Mouse (Mus musculus) macrophage (primary cell): Measurements from ENCODE around the gene Gm47955. TPM values are rescaled to one million over a fixed set of nuclear protein-coding genes. Genes with fewer than 3 reads are reported as not detected.
"Not testable (repeated sequence)": the region's sequence is repeated elsewhere in the genome, so short reads cannot be mapped to it uniquely, and the experiment has no call there.

Source experiments
- H3K27ac ChIP-seq: fragments of 350-480 bp; formaldehyde crosslinking; 2 replicates; pipeline ENCODE4 v1.9.0; 2021
- H3K36me3 ChIP-seq: fragments of 350-480 bp; formaldehyde crosslinking; 2 replicates; pipeline ENCODE4 v1.9.0; 2021; ENCODE audit errors: inconsistent target
- H3K4me3 ChIP-seq: fragments of 350-480 bp; formaldehyde crosslinking; 2 replicates; pipeline ENCODE4 v1.9.0; 2021; ENCODE audit errors: inconsistent target
- H3K79me2 ChIP-seq: fragments of 350-480 bp; formaldehyde crosslinking; 2 replicates; pipeline ENCODE4 v1.9.0; 2021; ENCODE audit errors: inconsistent target
- WGBS: methylation state at CpG from one replicate; pipeline ENCODE4 v1.1.7; 2026; ENCODE audit warnings: inconsistent platforms; ENCODE audit not compliant: missing documents; 5-methylcytosine and 5-hydroxymethylcytosine counted together
- polyA plus RNA-seq: library from polyadenylated mRNA; stranded (reverse); fragments of 250-400 nt; gene quantifications from 3 replicates; pipeline ENCODE4 v1.2.4, GENCODE M21; 2018; ENCODE audit warnings: inconsistent platforms

Gm47955 gene
- polyA plus RNA-seq, 1 experiment from 2014 or later: not detected

DNA sequence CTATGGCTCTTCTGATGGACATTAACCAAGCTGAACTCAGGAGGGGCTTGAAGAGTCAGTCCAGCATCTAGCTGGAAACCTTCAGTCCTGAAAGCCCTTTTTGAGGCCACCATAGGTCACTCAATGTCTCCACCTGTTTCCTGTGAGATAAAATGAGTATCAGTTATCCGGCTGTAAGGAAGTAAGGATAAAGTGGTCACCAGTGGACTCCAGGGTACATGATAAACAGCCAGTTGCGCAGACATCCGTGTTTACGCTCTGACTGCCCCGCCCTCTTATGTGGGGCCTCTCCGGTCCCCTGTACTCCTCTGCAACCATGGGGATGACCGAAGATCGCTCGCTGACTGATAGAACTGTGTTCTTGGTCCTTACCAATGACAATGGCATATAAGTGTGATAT lies 14.3 kb downstream of the Gm47955 start:
- Histone ChIP-seq H3K79me2 (no peaks in the 10 kb centered on the region), H3K4me3 (no peak overlapping the region)
- WGBS: 56% methylated on average over 9 of the region's 9 CpGs

GRCm38 (mm10) chr1:82975750-82976149 lies 15.7 kb downstream of the Gm47955 start:
- H3K27ac ChIP-seq: no peak overlapping the region
- no peaks in the 10 kb centered on the region for H3K79me2 ChIP-seq
- H3K4me3 ChIP-seq: no peak overlapping the region
- no peaks in the 10 kb centered on the region for H3K36me3 ChIP-seq
- WGBS: 51% methylated on average over 5 of the region's 5 CpGs

More for the DNA sequence above, 14.3 kb downstream of the Gm47955 start:
- H3K27ac ChIP-seq: no peak overlapping the region
- no peaks in the 10 kb centered on the region for H3K36me3 ChIP-seq

DNA sequence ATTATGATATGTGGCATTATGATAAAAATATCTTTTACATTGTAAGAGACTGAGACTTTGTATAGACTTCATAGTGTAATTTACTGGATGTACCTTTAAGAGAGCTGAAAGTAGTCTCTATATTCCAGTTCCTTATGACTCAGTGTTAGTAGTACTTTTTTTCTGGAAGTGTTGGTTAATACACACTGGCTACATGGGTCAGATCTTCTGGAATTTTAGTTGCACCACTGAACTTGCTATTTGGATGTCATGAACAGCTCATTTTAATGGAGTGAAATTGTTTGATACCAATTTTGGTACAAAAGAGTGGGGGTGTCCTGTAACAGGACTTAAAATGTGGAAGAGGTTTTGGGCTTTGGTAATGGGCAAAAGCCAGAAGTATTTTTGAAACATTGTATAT lies 17.8 kb downstream of the Gm47955 start:
- Histone ChIP-seq H3K79me2 (no peaks in the 10 kb centered on the region), H3K36me3 (no peaks in the 10 kb centered on the region), H3K27ac (no peak overlapping the region), H3K4me3 (no peak overlapping the region)

- Histone ChIP-seq H3K27ac (no peak overlapping the region), H3K36me3 (no peaks in the 10 kb centered on the region), H3K4me3 (no peak overlapping the region), H3K79me2 (no peaks in the 10 kb centered on the region)
- WGBS: 92% methylated on average over 6 of the region's 6 CpGs
Measured at GRCm38 (mm10) chr1:82986738-82987137, 26.7 kb downstream of the Gm47955 start.

DNA sequence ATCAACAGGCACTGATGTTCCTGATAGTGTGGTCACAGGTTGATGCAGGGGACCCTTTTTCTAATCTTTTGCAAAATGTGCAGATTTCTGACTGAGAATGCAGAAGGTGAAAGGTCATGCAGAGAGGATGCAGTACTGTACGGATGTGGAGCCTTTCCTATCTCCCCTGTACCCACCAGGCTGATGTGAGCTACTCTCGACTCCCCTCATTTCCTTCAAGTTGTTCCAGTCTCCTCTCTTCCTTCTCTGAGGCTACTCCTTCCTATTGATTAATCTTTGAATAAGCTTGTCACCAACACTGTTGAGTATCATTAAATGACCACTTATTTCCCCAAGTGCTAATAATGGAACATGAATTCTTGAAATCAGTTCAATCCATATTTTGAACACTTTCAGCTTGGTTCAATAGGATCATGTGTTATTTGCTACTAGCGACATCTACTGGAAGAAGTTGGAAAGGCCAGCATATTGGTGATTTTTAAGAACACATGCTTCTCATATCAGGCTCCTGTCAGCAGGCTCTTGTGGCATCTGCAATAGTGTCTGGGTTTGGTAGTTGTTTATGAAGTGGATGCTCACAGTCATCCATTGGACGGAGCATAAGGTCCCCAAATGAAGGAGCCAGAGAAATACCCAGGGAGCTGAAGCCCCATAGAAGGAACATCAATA lies 27.6 kb downstream of the Gm47955 start:
- H3K27ac ChIP-seq: no peak overlapping the region
- WGBS: 18% methylated on average over 4 of the region's 4 CpGs
- no peaks in the 10 kb centered on the region for H3K79me2 ChIP-seq
- no peaks in the 10 kb centered on the region for H3K36me3 ChIP-seq
- no peak overlapping the region for H3K4me3 ChIP-seq

- no peaks in the 10 kb centered on the region for H3K36me3 ChIP-seq
- H3K27ac ChIP-seq: no peak overlapping the region
- H3K4me3 ChIP-seq: no peak overlapping the region
- H3K79me2 ChIP-seq: no peaks in the 10 kb centered on the region
- WGBS: 87% methylated on average over 4 of the region's 4 CpGs
Measured at GRCm38 (mm10) chr1:82991062-82991461, 31.0 kb downstream of the Gm47955 start.

DNA sequence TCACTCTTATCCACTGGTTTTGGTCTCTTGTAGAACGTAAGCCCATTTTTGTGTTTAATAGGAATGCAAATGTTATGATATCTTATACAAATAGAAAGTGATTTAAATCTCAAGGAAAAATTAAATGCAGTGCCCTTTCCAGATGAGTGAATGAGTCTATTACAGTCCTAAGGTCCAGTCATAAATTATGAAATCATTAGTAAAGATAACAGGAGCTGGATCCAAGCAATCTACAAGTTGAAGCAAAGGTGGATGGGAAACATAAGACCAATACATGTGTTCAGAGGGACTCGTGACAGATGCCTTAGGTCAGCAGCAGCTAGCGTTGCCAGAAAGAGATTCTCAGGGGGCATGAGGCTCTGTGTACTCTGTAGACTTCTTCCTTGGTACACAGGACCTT lies 31.5 kb downstream of the Gm47955 start:
- no peak overlapping the region for H3K27ac ChIP-seq
- WGBS: 93% methylated on average over 3 of the region's 3 CpGs
- no peaks in the 10 kb centered on the region for H3K36me3 ChIP-seq
- H3K79me2 ChIP-seq: no peaks in the 10 kb centered on the region
- H3K4me3 ChIP-seq: no peak overlapping the region

DNA sequence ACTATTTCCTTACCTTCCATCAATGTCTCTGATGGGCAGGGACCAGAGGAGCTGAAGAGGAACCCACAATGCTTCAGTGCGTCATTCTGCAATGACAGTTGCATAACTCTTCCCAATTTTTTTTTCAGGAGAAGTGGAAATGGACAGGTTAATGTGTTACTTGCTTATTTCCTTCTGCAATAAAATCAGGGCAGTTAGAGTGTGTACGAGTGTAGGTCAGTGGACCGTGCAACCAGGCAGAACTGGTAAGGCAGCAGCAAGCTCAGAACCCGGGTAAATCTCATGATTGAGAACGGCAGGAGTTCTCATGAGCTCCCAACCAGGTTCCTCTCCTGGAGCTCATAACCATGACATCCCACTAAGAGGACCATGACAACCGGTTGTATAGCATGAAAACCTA lies 32.0 kb downstream of the Gm47955 start:
- Histone ChIP-seq H3K27ac (no peak overlapping the region), H3K36me3 (no peaks in the 10 kb centered on the region), H3K79me2 (no peaks in the 10 kb centered on the region), H3K4me3 (no peak overlapping the region)
- 87% methylated on average over 6 of the region's 6 CpGs for WGBS

DNA sequence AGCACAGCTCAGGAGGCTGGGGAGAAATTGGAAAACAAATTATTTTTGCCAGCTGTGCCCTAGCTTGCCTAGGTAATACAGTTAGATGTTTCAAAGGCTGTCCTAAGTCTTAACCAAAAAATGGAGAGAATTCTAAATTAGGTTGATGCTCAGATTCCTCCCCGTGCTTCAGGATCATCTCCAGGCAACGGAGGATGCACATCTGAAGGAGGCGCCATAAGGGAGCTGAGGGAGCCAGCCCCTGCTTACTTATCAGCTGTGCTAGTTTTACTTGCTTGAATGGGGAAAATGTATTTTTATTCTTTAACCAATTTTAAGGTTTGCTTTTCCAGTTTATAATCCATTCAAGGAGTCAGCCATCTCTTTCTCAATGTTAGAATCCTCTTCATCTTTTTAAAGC lies 33.9 kb downstream of the Gm47955 start:
- Histone ChIP-seq H3K36me3 (no peaks in the 10 kb centered on the region), H3K79me2 (no peaks in the 10 kb centered on the region), H3K27ac (no peak overlapping the region), H3K4me3 (no peak overlapping the region)
- WGBS: 88% methylated on average over 3 of the region's 3 CpGs

- not testable (repeated sequence) for H3K79me2 ChIP-seq, H3K4me3 ChIP-seq, H3K36me3 ChIP-seq, H3K27ac ChIP-seq
- WGBS: 86% methylated on average over 1 of the region's 9 CpGs
Measured at GRCm38 (mm10) chr1:83000306-83000705, 40.2 kb downstream of the Gm47955 start, which contains the start of gene Gm47959. Gm47959 (plus strand) TSS chr1:83000548.

DNA sequence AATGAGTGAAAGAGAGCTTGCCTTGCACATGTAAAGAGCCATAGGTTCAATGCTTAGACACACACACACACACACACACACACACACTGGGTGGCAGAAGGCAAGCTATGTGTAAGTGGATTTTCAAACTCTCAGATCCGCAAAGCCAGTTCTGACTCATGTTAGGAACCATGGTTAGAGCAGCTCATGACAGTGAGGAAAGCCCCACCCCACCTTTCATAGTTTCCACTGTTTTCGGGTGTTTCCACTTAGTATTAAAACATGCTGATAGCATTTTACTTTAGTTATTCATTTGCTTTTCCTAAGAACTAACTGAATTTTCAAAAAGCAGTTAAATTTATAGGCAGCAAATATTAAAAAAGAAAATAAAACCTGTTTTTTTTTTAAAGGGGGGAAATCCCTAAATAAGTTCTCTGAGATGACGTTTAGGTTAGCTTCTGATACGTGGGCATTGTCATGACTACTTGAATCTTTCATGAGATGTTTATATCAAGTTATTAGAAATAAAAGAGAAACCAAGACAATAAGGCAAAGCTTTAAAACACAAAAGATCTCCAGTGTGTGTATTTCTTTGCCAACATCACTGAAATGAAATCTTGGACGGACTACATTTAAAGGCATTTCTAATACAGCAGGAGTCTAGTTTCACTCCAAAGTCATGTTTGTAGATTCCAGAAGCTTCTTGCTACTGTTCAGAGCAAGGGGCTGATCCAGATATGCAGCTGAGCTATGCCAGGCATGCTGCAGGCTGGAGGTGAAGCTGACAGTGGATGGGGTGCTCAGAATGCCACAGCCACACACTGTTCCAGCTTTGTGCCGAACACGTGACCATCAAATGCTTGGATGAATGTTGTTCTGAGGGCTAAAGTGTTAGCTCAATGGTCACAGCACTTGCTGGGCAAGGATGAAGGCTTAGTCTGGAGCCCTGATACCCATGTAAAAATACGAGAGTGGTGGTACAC lies 46.4 kb downstream of the Gm47955 start:
- 84% methylated on average over 8 of the region's 8 CpGs for WGBS
- Histone ChIP-seq H3K27ac (no peak overlapping the region), H3K4me3 (no peak overlapping the region), H3K79me2 (no peaks in the 10 kb centered on the region), H3K36me3 (no peaks in the 10 kb centered on the region)

GRCm38 (mm10) chr1:83007471-83007870 lies 47.4 kb downstream of the Gm47955 start:
- Histone ChIP-seq H3K4me3 (no peak overlapping the region), H3K27ac (no peak overlapping the region), H3K36me3 (no peaks in the 10 kb centered on the region), H3K79me2 (no peaks in the 10 kb centered on the region)
- WGBS: 86% methylated on average over 6 of the region's 6 CpGs
